Mouse (Mus musculus) urinary bladder, postnatal 14 days (tissue): Measurements from ENCODE around the gene Cdon.

Experiments
- DNase-seq: peaks from one replicate; pipeline ENCODE4 v3.0.0; 2021; ENCODE audit warnings: low spot score

Gene Cdon

GRCm38 (mm10) chr9:35438286-35439061 is 17.5 kb downstream of the Cdon start:
- no peak for DNase-seq

- no peak for DNase-seq
Observed at GRCm38 (mm10) chr9:35439062-35439442, 18.1 kb downstream of the Cdon start.

GRCm38 (mm10) chr9:35439754-35440153 is 18.8 kb downstream of the Cdon start:
- DNase-seq, result no peak

- DNase-seq, result no peak
Observed at GRCm38 (mm10) chr9:35442476-35442875, 21.5 kb downstream of the Cdon start.

GRCm38 (mm10) chr9:35443618-35444511 is 22.9 kb downstream of the Cdon start:
- DNase-seq, result no peak

- no peak for DNase-seq
Observed at GRCm38 (mm10) chr9:35444512-35444886, 23.6 kb downstream of the Cdon start.

- no peak for DNase-seq
Observed at GRCm38 (mm10) chr9:35446916-35447315, 26.0 kb downstream of the Cdon start.

GRCm38 (mm10) chr9:35453311-35453710 is 32.4 kb downstream of the Cdon start:
- no peak for DNase-seq

- no peak for DNase-seq
Observed at GRCm38 (mm10) chr9:35459594-35459993, 38.7 kb downstream of the Cdon start.

- DNase-seq, result peak; percentile 69
Observed at GRCm38 (mm10) chr9:35467264-35467817, 46.4 kb downstream of the Cdon start.

- DNase-seq, result no peak
Observed at GRCm38 (mm10) chr9:35468913-35469312, 48.0 kb downstream of the Cdon start.

GRCm38 (mm10) chr9:35474104-35474724 is 53.3 kb downstream of the Cdon start:
- DNase-seq, result no peak

GRCm38 (mm10) chr9:35475394-35475793 is 54.5 kb downstream of the Cdon start:
- DNase-seq, result no peak

- no peak for DNase-seq
Observed at GRCm38 (mm10) chr9:35479456-35479855, 58.5 kb downstream of the Cdon start.

GRCm38 (mm10) chr9:35482014-35482898 is 61.3 kb downstream of the Cdon start:
- DNase-seq, result no peak

- DNase-seq, result no peak
Observed at GRCm38 (mm10) chr9:35483949-35484348, 63.0 kb downstream of the Cdon start.

GRCm38 (mm10) chr9:35486616-35487015 is 65.7 kb downstream of the Cdon start:
- no peak for DNase-seq

GRCm38 (mm10) chr9:35488496-35488895 is 67.6 kb downstream of the Cdon start:
- no peak for DNase-seq

GRCm38 (mm10) chr9:35491109-35491866 is 70.4 kb downstream of the Cdon start:
- no peak for DNase-seq

- DNase-seq, result no peak
Observed at GRCm38 (mm10) chr9:35493033-35493732, 72.3 kb downstream of the Cdon start.
